Mouse (Mus musculus): ENCODE measurements at regions not wholly inside any gene's neighbourhood (a gene's known extent, or its start where the extent isn't known, plus 50 kb on each side); places are given as distances from the start of the nearest gene placed in this dataset.

- Histone ChIP-seq H3K36me3 (ENCODE audit: control insufficient read depth, insufficient read depth, low read length) (no peaks in the 10 kb centered on the region), H3K4me1 (ENCODE audit: control insufficient read depth, insufficient read depth, low read length) (no peaks in the 10 kb centered on the region), H3K4me3 (ENCODE audit: insufficient read depth, low read depth, low read length) (no peak overlapping the region), H3K27ac (ENCODE audit: insufficient read depth, low read depth, low read length) (no peak overlapping the region), H3K27me3 (replicated peaks; ENCODE audit: control insufficient read depth, insufficient read depth, low read length) (no peaks in the 10 kb centered on the region)
- no peak for DNase-seq
- TF ChIP-seq CTCF (conservative IDR thresholded peaks at IDR 0.05; ENCODE audit: insufficient read depth, insufficient read length, low read depth, low read length) = no peak
- TF ChIP-seq POLR2A (IDR thresholded peaks at IDR 0.05; ENCODE audit: low read depth, low read length) = no peak
- 96% methylated on average over 2 of the region's 2 CpGs for WGBS
Measured at GRCm38 (mm10) chr5:100309807-100310165, 106.2 kb downstream of the Sec31a start.

- DNase-seq = no peak
- H3K36me3 ChIP-seq (ENCODE audit: control insufficient read depth, insufficient read depth, low read length) = no peaks in the 10 kb centered on the region
- 71% methylated on average over 17 of the region's 17 CpGs for WGBS
- H3K27ac ChIP-seq (ENCODE audit: insufficient read depth, low read depth, low read length) = no peak overlapping the region
- TF ChIP-seq POLR2A (IDR thresholded peaks at IDR 0.05; ENCODE audit: low read depth, low read length) (no peak), CTCF (conservative IDR thresholded peaks at IDR 0.05; ENCODE audit: insufficient read depth, insufficient read length, low read depth, low read length) (no peak)
- no peaks in the 10 kb centered on the region for H3K27me3 ChIP-seq (replicated peaks; ENCODE audit: control insufficient read depth, insufficient read depth, low read length)
- H3K4me1 ChIP-seq (ENCODE audit: control insufficient read depth, insufficient read depth, low read length) = no peaks in the 10 kb centered on the region
- no peak overlapping the region for H3K4me3 ChIP-seq (ENCODE audit: insufficient read depth, low read depth, low read length)
Measured at GRCm38 (mm10) chr5:100309071-100309806, 106.8 kb downstream of the Sec31a start.

GRCm38 (mm10) chr5:100304403-100304802, 111.6 kb downstream of the Sec31a start:
- H3K4me3 ChIP-seq (ENCODE audit: insufficient read depth, low read depth, low read length) = no peak overlapping the region
- DNase-seq = no peak
- H3K27me3 ChIP-seq (replicated peaks; ENCODE audit: control insufficient read depth, insufficient read depth, low read length) = no peaks in the 10 kb centered on the region
- H3K27ac ChIP-seq (ENCODE audit: insufficient read depth, low read depth, low read length) = no peak overlapping the region
- TF ChIP-seq CTCF (conservative IDR thresholded peaks at IDR 0.05; ENCODE audit: insufficient read depth, insufficient read length, low read depth, low read length) (no peak), POLR2A (IDR thresholded peaks at IDR 0.05; ENCODE audit: low read depth, low read length) (no peak)
- 48% methylated on average over 3 of the region's 3 CpGs for WGBS
- H3K36me3 ChIP-seq (ENCODE audit: control insufficient read depth, insufficient read depth, low read length) = no peaks in the 10 kb centered on the region
- H3K4me1 ChIP-seq (ENCODE audit: control insufficient read depth, insufficient read depth, low read length) = no peaks in the 10 kb centered on the region

GRCm38 (mm10) chr5:100302068-100302775, 113.8 kb downstream of the Sec31a start:
- Histone ChIP-seq H3K4me1 (ENCODE audit: control insufficient read depth, insufficient read depth, low read length) (no peaks in the 10 kb centered on the region), H3K36me3 (ENCODE audit: control insufficient read depth, insufficient read depth, low read length) (no peaks in the 10 kb centered on the region), H3K27ac (ENCODE audit: insufficient read depth, low read depth, low read length) (no peak overlapping the region), H3K4me3 (ENCODE audit: insufficient read depth, low read depth, low read length) (no peak overlapping the region), H3K27me3 (replicated peaks; ENCODE audit: control insufficient read depth, insufficient read depth, low read length) (no peaks in the 10 kb centered on the region)
- 67% methylated on average over 17 of the region's 17 CpGs for WGBS
- TF ChIP-seq CTCF (conservative IDR thresholded peaks at IDR 0.05; ENCODE audit: insufficient read depth, insufficient read length, low read depth, low read length) (no peak), POLR2A (IDR thresholded peaks at IDR 0.05; ENCODE audit: low read depth, low read length) (no peak)
- no peak for DNase-seq

GRCm38 (mm10) chr5:100299141-100299540, 116.9 kb downstream of the Sec31a start:
- WGBS = 95% methylated on average over 4 of the region's 4 CpGs

GRCm38 (mm10) chr5:100294189-100294588, 121.8 kb downstream of the Sec31a start:
- H3K4me3 ChIP-seq (ENCODE audit: insufficient read depth, low read depth, low read length) = no peak overlapping the region
- no peaks in the 10 kb centered on the region for H3K36me3 ChIP-seq (ENCODE audit: control insufficient read depth, insufficient read depth, low read length)
- 76% methylated on average over 7 of the region's 7 CpGs for WGBS
- no peak for DNase-seq
- no peak overlapping the region for H3K27ac ChIP-seq (ENCODE audit: insufficient read depth, low read depth, low read length)
- no peak for TF ChIP-seq CTCF (conservative IDR thresholded peaks at IDR 0.05; ENCODE audit: insufficient read depth, insufficient read length, low read depth, low read length)
- no peaks in the 10 kb centered on the region; the same call in 1 of the 2 replicates for H3K27me3 ChIP-seq (replicated peaks; ENCODE audit: control insufficient read depth, insufficient read depth, low read length)
- no peaks in the 10 kb centered on the region for H3K4me1 ChIP-seq (ENCODE audit: control insufficient read depth, insufficient read depth, low read length)

More at GRCm38 (mm10) chr5:100299141-100299540, 116.9 kb downstream of the Sec31a start:
- no peak overlapping the region for H3K4me3 ChIP-seq (ENCODE audit: insufficient read depth, low read depth, low read length)
- DNase-seq = no peak
- no peaks in the 10 kb centered on the region for H3K36me3 ChIP-seq (ENCODE audit: control insufficient read depth, insufficient read depth, low read length)
- H3K27ac ChIP-seq (ENCODE audit: insufficient read depth, low read depth, low read length) = no peak overlapping the region
- H3K4me1 ChIP-seq (ENCODE audit: control insufficient read depth, insufficient read depth, low read length) = no peaks in the 10 kb centered on the region
- H3K27me3 ChIP-seq (replicated peaks; ENCODE audit: control insufficient read depth, insufficient read depth, low read length) = no peaks in the 10 kb centered on the region
- no peak for TF ChIP-seq POLR2A (IDR thresholded peaks at IDR 0.05; ENCODE audit: low read depth, low read length)
- TF ChIP-seq CTCF (conservative IDR thresholded peaks at IDR 0.05; ENCODE audit: insufficient read depth, insufficient read length, low read depth, low read length) = no peak

- Histone ChIP-seq H3K4me3 (ENCODE audit: insufficient read depth, low read depth, low read length) (no peak overlapping the region), H3K27ac (ENCODE audit: insufficient read depth, low read depth, low read length) (no peak overlapping the region), H3K27me3 (replicated peaks; ENCODE audit: control insufficient read depth, insufficient read depth, low read length) (no peaks in the 10 kb centered on the region), H3K4me1 (ENCODE audit: control insufficient read depth, insufficient read depth, low read length) (no peaks in the 10 kb centered on the region), H3K36me3 (ENCODE audit: control insufficient read depth, insufficient read depth, low read length) (no peaks in the 10 kb centered on the region)
- peak; percentile 34 for DNase-seq
- WGBS = 80% methylated on average over 4 of the region's 4 CpGs
- TF ChIP-seq POLR2A (IDR thresholded peaks at IDR 0.05; ENCODE audit: low read depth, low read length) (no peak), CTCF (conservative IDR thresholded peaks at IDR 0.05; ENCODE audit: insufficient read depth, insufficient read length, low read depth, low read length) (no peak)
Measured at GRCm38 (mm10) chr5:100280215-100280614, 120.6 kb upstream of the Tmem150c start.

Data from kidney, adult 2 months (tissue).